Mouse (Mus musculus) limb, embryonic 11.5 days (tissue): ENCODE data around the gene Ankmy1. TPM values are rescaled to one million over a fixed set of nuclear protein-coding genes. Genes with fewer than 3 reads are reported as not detected.

Source experiments
- ATAC-seq: fragments of 200-750 bp; cut with Nextera tagmentation; 2 replicates; pipeline ENCODE4 v1.8.0; 2017; ENCODE audit warnings: low read depth; ENCODE audit not compliant: insufficient number of reproducible peaks, low FRiP score, low TSS enrichment
- DNase-seq: peaks from one replicate; pipeline ENCODE4 v3.0.0-alpha.2; 2015; ENCODE audit warnings: low spot score
- H3K27ac ChIP-seq: fragments of 300-500 bp; sonication (generic); replicated peaks from 2 replicates; pipeline ENCODE4 v1.5.1; 2014; ENCODE audit warnings: low read depth, mild to moderate bottlenecking, low read length
- H3K27me3 ChIP-seq: fragments of 300-500 bp; sonication (generic); 2 replicates; pipeline ENCODE4 v1.6.1; 2014; ENCODE audit warnings: mild to moderate bottlenecking, low read length, mixed read lengths; ENCODE audit not compliant: control insufficient read depth, insufficient read depth
- H3K36me3 ChIP-seq: fragments of 300-500 bp; sonication (generic); 2 replicates; pipeline ENCODE4 v1.6.1; 2014; ENCODE audit warnings: mild to moderate bottlenecking, low read length, moderate library complexity, mixed read lengths; ENCODE audit not compliant: control insufficient read depth, insufficient read depth
- H3K4me1 ChIP-seq: fragments of 300-500 bp; sonication (generic); 2 replicates; pipeline ENCODE4 v1.6.1; 2014; ENCODE audit warnings: low read length, mixed read lengths; ENCODE audit not compliant: control insufficient read depth, insufficient read depth
- H3K4me2 ChIP-seq: fragments of 300-500 bp; sonication (generic); 2 replicates; pipeline ENCODE4 v1.6.1; 2014; ENCODE audit warnings: low read depth, mild to moderate bottlenecking, moderate library complexity; ENCODE audit not compliant: severe bottlenecking
- H3K4me3 ChIP-seq: fragments of 300-500 bp; sonication (generic); 2 replicates; pipeline ENCODE4 v1.5.1; 2014; ENCODE audit warnings: low read depth, low read length
- H3K9ac ChIP-seq: fragments of 300-500 bp; sonication (generic); 2 replicates; pipeline ENCODE4 v1.6.1; 2014; ENCODE audit warnings: mild to moderate bottlenecking, low read length
- H3K9me3 ChIP-seq: fragments of 300-500 bp; sonication (generic); 2 replicates; pipeline ENCODE4 v1.6.1; 2016; ENCODE audit warnings: low read length; ENCODE audit not compliant: control insufficient read depth
- WGBS: fragments of 180-500 bp; shearing (Covaris S2); extraction: QIAGEN DNeasy Blood & Tissue Kit; methylation state at CpG from one replicate; pipeline ENCODE4 v1.1.7; 2014; 5-methylcytosine and 5-hydroxymethylcytosine counted together
- polyA plus RNA-seq: library from polyadenylated mRNA; unstranded; fragments of >200 nt; fragmentation: Nextera tagmentation; extraction: Ambion mirVana; gene quantifications from 2 replicates; pipeline ENCODE4 v1.2.1, GENCODE M21; 2014

The Ankmy1 gene
- polyA plus RNA-seq, 1 experiment from 2014 or later = 0.47 TPM

GRCm38 (mm10) chr1:92893896-92894295 lies 8.8 kb downstream of the Ankmy1 start:
- Histone ChIP-seq H3K4me2 (no peak overlapping the region), H3K27ac (no peak overlapping the region), H3K9me3 (no peaks in the 10 kb centered on the region), H3K4me1 (no peaks in the 10 kb centered on the region), H3K27me3 (no peaks in the 10 kb centered on the region), H3K36me3 (no peaks in the 10 kb centered on the region), H3K9ac (no peak overlapping the region), H3K4me3 (no peak overlapping the region)
- WGBS = 74% methylated on average over 3 of the region's 3 CpGs
- DNase-seq (no peak), ATAC-seq (no peak)

- WGBS = 72% methylated on average over 3 of the region's 3 CpGs
- Histone ChIP-seq H3K4me1 (no peaks in the 10 kb centered on the region), H3K4me3 (no peak overlapping the region), H3K27me3 (no peaks in the 10 kb centered on the region), H3K36me3 (no peaks in the 10 kb centered on the region), H3K4me2 (no peak overlapping the region), H3K9ac (no peak overlapping the region), H3K9me3 (no peaks in the 10 kb centered on the region), H3K27ac (no peak overlapping the region)
- DNase-seq (no peak), ATAC-seq (no peak)
Observed at GRCm38 (mm10) chr1:92892791-92893190, 9.9 kb downstream of the Ankmy1 start.

GRCm38 (mm10) chr1:92888901-92889655 lies 13.6 kb downstream of the Ankmy1 start:
- whole genome bisulfite sequencing = 77% methylated on average over 7 of the region's 7 CpGs
- no peaks in the 10 kb centered on the region for H3K4me1 ChIP-seq

GRCm38 (mm10) chr1:92881982-92882381 lies 20.7 kb downstream of the Ankmy1 start:
- Histone ChIP-seq H3K4me3 (no peak overlapping the region), H3K9me3 (no peaks in the 10 kb centered on the region), H3K4me1 (no peaks in the 10 kb centered on the region), H3K9ac (no peak overlapping the region), H3K4me2 (no peak overlapping the region), H3K27ac (no peak overlapping the region), H3K27me3 (no peaks in the 10 kb centered on the region), H3K36me3 (no peaks in the 10 kb centered on the region)
- ATAC-seq = no peak
- no peak for DNase-seq
- 83% methylated on average over 6 of the region's 6 CpGs for WGBS

More at GRCm38 (mm10) chr1:92888901-92889655, 13.6 kb downstream of the Ankmy1 start:
- no peak for DNase-seq
- no peak overlapping the region for H3K27ac ChIP-seq
- ATAC-seq = no peak
- H3K27me3 ChIP-seq = no peaks in the 10 kb centered on the region
- no peak overlapping the region for H3K9ac ChIP-seq
- H3K9me3 ChIP-seq = no peaks in the 10 kb centered on the region
- no peak overlapping the region for H3K4me2 ChIP-seq
- no peak overlapping the region for H3K4me3 ChIP-seq
- no peaks in the 10 kb centered on the region for H3K36me3 ChIP-seq

- Histone ChIP-seq H3K4me2 (no peak overlapping the region), H3K9me3 (no peaks in the 10 kb centered on the region), H3K27me3 (no peaks in the 10 kb centered on the region), H3K4me1 (no peaks in the 10 kb centered on the region), H3K4me3 (no peak overlapping the region), H3K9ac (no peak overlapping the region), H3K27ac (no peak overlapping the region), H3K36me3 (no peaks in the 10 kb centered on the region)
- no peak for DNase-seq
- WGBS = 74% methylated on average over 5 of the region's 5 CpGs
- ATAC-seq = no peak
Observed at GRCm38 (mm10) chr1:92880101-92880500, 22.6 kb downstream of the Ankmy1 start.

GRCm38 (mm10) chr1:92879266-92879665 lies 23.4 kb downstream of the Ankmy1 start:
- DNase-seq = no peak
- Histone ChIP-seq H3K9me3 (no peaks in the 10 kb centered on the region), H3K9ac (no peak overlapping the region), H3K27me3 (no peaks in the 10 kb centered on the region), H3K4me1 (no peaks in the 10 kb centered on the region), H3K4me2 (no peak overlapping the region), H3K27ac (no peak overlapping the region), H3K36me3 (no peaks in the 10 kb centered on the region), H3K4me3 (no peak overlapping the region)
- 91% methylated on average over 12 of the region's 12 CpGs for WGBS
- ATAC-seq = no peak

- ATAC-seq (no peak), DNase-seq (no peak)
- no peak overlapping the region for H3K4me2 ChIP-seq
- no peaks in the 10 kb centered on the region for H3K9me3 ChIP-seq
- H3K27me3 ChIP-seq = no peaks in the 10 kb centered on the region
- no peak overlapping the region for H3K9ac ChIP-seq
- H3K27ac ChIP-seq = no peak overlapping the region
- no peaks in the 10 kb centered on the region for H3K4me1 ChIP-seq
- 80% methylated on average over 13 of the region's 13 CpGs for WGBS
- H3K36me3 ChIP-seq = no peaks in the 10 kb centered on the region
- H3K4me3 ChIP-seq = no peak overlapping the region
Observed at GRCm38 (mm10) chr1:92878066-92878741, 24.5 kb downstream of the Ankmy1 start.

- ATAC-seq = no peak
Observed at GRCm38 (mm10) chr1:92877431-92877978, 25.2 kb downstream of the Ankmy1 start.

More at GRCm38 (mm10) chr1:92877431-92877978, 25.2 kb downstream of the Ankmy1 start:
- no peak overlapping the region for H3K9ac ChIP-seq
- no peaks in the 10 kb centered on the region for H3K4me1 ChIP-seq
- H3K9me3 ChIP-seq = no peaks in the 10 kb centered on the region
- H3K4me3 ChIP-seq = no peak overlapping the region
- H3K27me3 ChIP-seq = no peaks in the 10 kb centered on the region
- H3K27ac ChIP-seq = no peak overlapping the region
- DNase-seq = no peak
- H3K4me2 ChIP-seq = no peak overlapping the region
- H3K36me3 ChIP-seq = no peaks in the 10 kb centered on the region
- WGBS = 62% methylated on average over 12 of the region's 12 CpGs
